20 mouse cellular contexts compared by ENCODE assay signal in the genomic region with DNA sequence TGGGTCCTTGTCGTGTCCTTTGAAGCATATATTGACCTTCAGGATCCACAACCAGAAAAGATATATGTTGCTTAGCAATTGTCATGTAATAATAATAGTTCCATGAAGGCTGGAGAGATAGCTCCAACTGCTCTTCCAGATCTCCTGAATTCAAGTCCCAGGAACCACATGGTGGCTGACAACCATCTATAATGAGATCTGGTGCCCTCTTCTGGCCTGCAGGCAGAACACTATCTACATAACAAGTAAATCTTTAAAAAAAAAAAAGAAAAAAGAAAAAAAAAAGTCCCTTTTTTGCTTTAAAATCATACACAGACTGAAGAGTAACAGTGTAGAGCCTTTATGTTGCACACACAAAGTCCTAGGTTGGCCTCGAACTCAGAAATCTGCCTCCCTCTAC. TPM values are rescaled to one million over a fixed set of nuclear protein-coding genes. Genes with fewer than 3 reads are reported as not detected.
A peak's percentile ranks its signal among the peaks of the same experiment; 100 is the strongest.
DNase-seq lines count a peak whose midpoint lies in the region; ATAC-seq and TF ChIP-seq lines count a peak whose summit lies in the region.
"Had no signal": no experiment of that assay in that cellular context is flagged by ENCODE, and none has a peak within 500 bp of the region (broad histone marks: within the 10 kb centered on the region; RNA-seq: fewer than 3 reads in every experiment).

No protein-coding gene starts in this region.

- no peaks in the 10 kb centered on the region for H3K4me1 ChIP-seq in kidney, postnatal 0 days (replicated peaks; ENCODE audit: insufficient read depth, low read length)
- H3K4me1 ChIP-seq: embryonic facial prominence, embryonic 15.5 days; forebrain, embryonic 10.5 days; liver, embryonic 13.5 days; stomach, embryonic 15.5 days had no signal

- no peak overlapping the region for H3K9ac ChIP-seq in kidney, postnatal 0 days (ENCODE audit: low read depth, low read length)
- H3K9ac ChIP-seq: embryonic facial prominence, embryonic 15.5 days; hindbrain, embryonic 14.5 days; liver, embryonic 13.5 days; stomach, embryonic 15.5 days had no signal

- no peak overlapping the region for H3K4me2 ChIP-seq in kidney, postnatal 0 days (ENCODE audit: low read length)
- H3K4me2 ChIP-seq: embryonic facial prominence, embryonic 15.5 days; hindbrain, embryonic 14.5 days; liver, embryonic 13.5 days; midbrain, embryonic 11.5 days; stomach, embryonic 15.5 days had no signal

- no peak overlapping the region for H3K4me3 ChIP-seq in kidney, postnatal 0 days (replicated peaks; ENCODE audit: low read depth, low read length)
- H3K4me3 ChIP-seq: embryonic facial prominence, embryonic 15.5 days; forebrain, embryonic 10.5 days; liver, embryonic 13.5 days; myocyte; stomach, embryonic 15.5 days had no signal

- H3K27ac ChIP-seq in kidney, postnatal 0 days, result no peak overlapping the region
- H3K27ac ChIP-seq: embryonic facial prominence, embryonic 15.5 days; forebrain, embryonic 10.5 days; hindbrain, embryonic 14.5 days; liver, embryonic 13.5 days; stomach, embryonic 15.5 days had no signal

- no peaks in the 10 kb centered on the region for H3K9me3 ChIP-seq in kidney, postnatal 0 days (replicated peaks; ENCODE audit: low read length)
- H3K9me3 ChIP-seq: embryonic facial prominence, embryonic 15.5 days; forebrain, embryonic 10.5 days; liver, embryonic 13.5 days; stomach, embryonic 15.5 days had no signal

- no peak for ATAC-seq in kidney, postnatal 0 days (replicated peaks; ENCODE audit: low FRiP score, low read depth)

- WGBS in kidney, postnatal 0 days, result 95% methylated on average over 2 of the region's 2 CpGs

- DNase-seq in kidney, postnatal 0 days (ENCODE audit: low spot score), result no peak
- no peak for DNase-seq in kidney, postnatal 10 days
- DNase-seq in 3T3-L1 (ENCODE audit: low read depth, low spot score) (peak; percentile 46), A20 (ENCODE audit: low read depth, low spot score) (peak; percentile 23), R1 (ENCODE audit: low read depth, low spot score) (peak; percentile 64)
- no peak for DNase-seq in ovary, postnatal 10 days (ENCODE audit: low spot score)
- DNase-seq in retina, embryonic 14.5 days (ENCODE audit: low spot score), result no peak
- DNase-seq: adrenal gland, adult 2 months; gastrocnemius, postnatal 10 days; heart, postnatal 10 days; kidney, adult 18-20 months; layer of hippocampus, postnatal 36 days; left cerebral cortex, postnatal 4 days; liver, embryonic 13.5 days had no signal

- TF ChIP-seq CTCF in kidney, postnatal 0 days (IDR thresholded peaks at IDR 0.05; ENCODE audit: low read depth), result peak; percentile 62

- 0 out of 2 replicates have a peak, but pooled peaks cover 5% of the 10 kb centered on the region for H3K36me3 ChIP-seq in kidney, postnatal 0 days (ENCODE audit: insufficient read depth, low read length)
- H3K36me3 ChIP-seq: stomach, embryonic 15.5 days had no signal

- H3K27me3 ChIP-seq in kidney, postnatal 0 days (ENCODE audit: insufficient read depth, low read length), result no peaks in the 10 kb centered on the region
- H3K27me3 ChIP-seq: embryonic facial prominence, embryonic 15.5 days; liver, embryonic 13.5 days; stomach, embryonic 15.5 days had no signal

RNA-seq across cellular contexts. Expression of gene Rhot1, which starts 9.0 kb away (rescaled TPM):
- polyA plus RNA-seq in kidney, postnatal 0 days (2015; fragmentation: Nextera tagmentation; extraction: Ambion mirVana), result 46.4 and 48.1 TPM in 2 replicates

RNA-seq across cellular contexts. Expression of gene Rnf135, which starts 16.1 kb away (rescaled TPM):
- 11.8 and 12.9 TPM in 2 replicates for polyA plus RNA-seq in kidney, postnatal 0 days (2015; fragmentation: Nextera tagmentation; extraction: Ambion mirVana)

RNA-seq across cellular contexts. Expression of gene Adap2, which starts 45.9 kb away (rescaled TPM):
- polyA plus RNA-seq in kidney, postnatal 0 days (2015; fragmentation: Nextera tagmentation; extraction: Ambion mirVana), result 3.6 and 4.3 TPM in 2 replicates

RNA-seq across cellular contexts. Expression of gene Tefm, which starts 57.8 kb away (rescaled TPM):
- polyA plus RNA-seq in kidney, postnatal 0 days (2015; fragmentation: Nextera tagmentation; extraction: Ambion mirVana), result 35.9 and 36.5 TPM in 2 replicates

Comparison
In these comparisons a context has a peak if more than half of its experiments do, and no peak if none do; other contexts are left out.
1. DNase-seq: peak in 3T3-L1 (single experiment), A20 (single experiment) and R1 (single experiment); none in kidney, postnatal 0 days (single experiment), kidney, postnatal 10 days (single experiment), ovary, postnatal 10 days (single experiment) and retina, embryonic 14.5 days (single experiment).